Mouse (Mus musculus) fibroblast of lung, adult 2 months (primary cell): ENCODE data around the gene Dtx2.
"Not testable (repeated sequence)": the region's sequence is repeated elsewhere in the genome, so short reads cannot be mapped to it uniquely, and the experiment has no call there.

ENCODE experiments used
- DNase-seq: peaks from one replicate; pipeline ENCODE4 v3.0.0-alpha.2; 2011; ENCODE audit warnings: low read depth

The Dtx2 gene

DNA sequence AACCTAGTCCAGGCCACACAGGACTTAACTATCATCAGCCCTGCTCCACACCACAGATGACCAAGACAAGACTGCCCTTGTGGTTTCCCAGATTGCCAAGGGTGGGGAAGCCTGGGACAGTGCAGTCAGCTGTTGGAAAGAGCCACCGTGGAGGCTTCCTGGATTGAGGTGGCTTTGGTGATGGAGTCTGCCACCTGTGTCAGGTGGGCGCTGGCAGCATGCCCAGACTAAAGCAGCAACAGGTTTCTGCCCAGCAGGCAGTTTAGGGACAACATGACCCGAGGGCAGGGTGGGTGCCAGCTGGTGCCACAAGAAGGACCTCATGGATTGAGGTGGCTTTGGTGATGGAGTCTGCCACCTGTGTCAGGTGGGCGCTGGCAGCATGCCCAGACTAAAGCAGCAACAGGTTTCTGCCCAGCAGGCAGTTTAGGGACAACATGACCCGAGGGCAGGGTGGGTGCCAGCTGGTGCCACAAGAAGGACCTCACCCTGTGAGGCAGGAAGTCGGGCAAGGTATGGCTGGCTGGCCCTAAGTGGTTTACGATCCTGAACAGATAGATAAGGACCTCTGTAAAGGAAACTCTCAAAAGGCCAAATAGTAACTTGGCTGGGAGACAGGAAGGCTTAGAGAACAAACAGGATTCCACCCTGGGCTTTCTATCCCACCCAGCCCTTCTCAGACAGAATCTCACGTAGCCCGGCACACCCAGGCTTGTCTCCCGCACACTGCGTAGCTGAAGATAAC, 72.0 kb downstream of the Dtx2 start:
- DNase-seq, result not testable (repeated sequence)

DNA sequence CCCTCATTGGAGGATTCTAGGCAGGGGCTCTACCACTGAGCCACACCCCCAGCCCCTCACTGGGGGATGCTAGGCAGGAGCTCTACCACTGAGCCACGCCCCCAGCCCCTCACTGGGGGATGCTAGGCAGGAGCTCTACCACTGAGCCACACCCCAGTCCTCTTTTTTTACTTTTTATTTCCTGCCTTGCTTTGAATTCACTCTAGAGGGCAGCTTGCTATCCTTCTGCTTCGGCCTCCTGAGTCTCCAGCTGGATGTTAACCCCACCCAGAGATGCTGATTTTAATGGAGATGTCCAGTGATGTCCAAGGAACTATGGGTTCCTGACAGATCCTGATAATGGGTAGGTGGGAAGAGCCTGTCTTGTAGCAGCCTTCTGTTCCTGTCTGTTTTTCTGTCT, 74.8 kb downstream of the Dtx2 start:
- DNase-seq, result no peak

- DNase-seq, result no peak
These were observed 78.5 kb downstream of the Dtx2 start for GRCm38 (mm10) chr5:136073051-136073450.

DNA sequence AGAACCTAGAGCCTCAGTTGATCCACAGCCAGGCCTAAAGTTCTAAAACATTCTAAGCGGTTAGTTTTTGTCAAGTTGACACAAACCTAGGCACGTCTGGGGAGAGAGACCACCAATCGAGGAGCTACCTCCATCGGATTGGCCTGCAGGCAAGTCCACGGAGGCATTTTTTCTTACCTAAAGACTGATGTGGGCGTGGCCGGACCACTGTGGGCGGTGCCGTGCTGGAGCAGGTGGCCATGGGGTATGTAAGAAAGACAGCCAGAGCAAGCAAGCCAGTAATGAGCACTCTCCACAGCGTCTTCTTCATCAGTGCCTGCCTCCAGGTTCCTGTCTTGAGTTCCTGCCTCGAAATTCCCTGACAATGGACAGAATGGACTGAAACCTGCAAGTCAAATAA, 78.9 kb downstream of the Dtx2 start:
- DNase-seq, result no peak

DNA sequence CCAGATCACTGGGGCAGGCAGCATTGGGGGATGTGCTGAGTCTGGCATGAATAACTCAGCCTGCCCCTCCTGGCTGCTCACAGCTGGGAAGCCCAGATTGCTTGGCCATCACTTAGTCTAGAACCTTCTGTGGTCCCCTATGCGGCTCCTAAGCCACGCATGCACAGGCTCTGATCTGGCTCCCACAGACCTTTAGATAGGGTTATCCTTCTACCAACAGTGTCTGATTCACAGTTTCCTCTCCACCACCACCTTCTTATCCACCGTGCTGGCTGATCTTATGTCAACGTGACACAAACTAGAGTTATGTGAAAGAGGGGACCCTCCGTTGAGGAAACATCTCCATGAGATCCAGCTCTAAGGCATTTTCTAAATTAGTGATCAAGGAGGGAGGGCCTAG, 80.5 kb downstream of the Dtx2 start:
- DNase-seq, result no peak

DNA sequence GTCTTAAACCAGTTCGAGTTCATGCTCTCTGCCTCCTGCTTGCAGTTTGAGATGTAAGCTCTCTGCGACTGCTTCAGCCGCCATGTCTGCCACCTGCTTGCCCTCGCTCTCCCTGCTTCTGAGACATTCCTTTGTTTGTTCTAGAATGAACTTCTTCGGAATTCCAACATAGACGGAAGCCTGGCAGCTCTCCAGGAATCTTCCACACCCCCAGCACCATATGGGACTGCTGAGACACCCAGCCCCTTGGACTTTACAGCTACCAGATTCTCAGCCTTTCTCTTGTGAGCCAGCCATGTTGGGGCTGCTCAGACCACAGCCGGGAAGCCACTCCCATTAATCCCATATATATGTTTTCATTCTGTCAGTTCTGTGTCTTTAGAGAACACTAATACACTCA, 81.7 kb downstream of the Dtx2 start:
- no peak for DNase-seq

- no peak for DNase-seq
These were observed 82.5 kb downstream of the Dtx2 start for GRCm38 (mm10) chr5:136077001-136077550.

GRCm38 (mm10) chr5:136078136-136078535, 83.5 kb downstream of the Dtx2 start:
- no peak for DNase-seq

GRCm38 (mm10) chr5:136082345-136082744, 87.7 kb downstream of the Dtx2 start:
- DNase-seq, result no peak
